9 mouse cellular contexts compared by ENCODE assay signal in genomic region chr2:181594946-181595696, GRCm38 (mm10). TPM values are rescaled to one million over a fixed set of nuclear protein-coding genes. Genes with fewer than 3 reads are reported as not detected.
DNase-seq lines count a peak whose midpoint lies in the region; ATAC-seq and TF ChIP-seq lines count a peak whose summit lies in the region.
"Had no signal": no experiment of that assay in that cellular context is flagged by ENCODE, and none has a peak within 500 bp of the region (broad histone marks: within the 10 kb centered on the region; RNA-seq: fewer than 3 reads in every experiment).

No protein-coding gene starts in this region.

- no peak for TF ChIP-seq EP300 in ES-Bruce4 (IDR thresholded peaks at IDR 0.05; ENCODE audit: insufficient read depth, low read depth, low read length)

- H3K9ac ChIP-seq in kidney, postnatal 0 days (ENCODE audit: low read depth, low read length), result no peak overlapping the region
- H3K9ac ChIP-seq in kidney, embryonic 14.5 days (ENCODE audit: low read depth, low read length), result no peak overlapping the region
- no peak overlapping the region for H3K9ac ChIP-seq in ES-Bruce4 (ENCODE audit: low read depth, poor library complexity, severe bottlenecking)
- H3K9ac ChIP-seq: limb, embryonic 13.5 days had no signal

- 64% methylated on average over 4 of the region's 4 CpGs for WGBS in kidney, postnatal 0 days
- 69% methylated on average over 4 of the region's 4 CpGs for WGBS in kidney, embryonic 14.5 days

- DNase-seq in kidney, postnatal 0 days (ENCODE audit: low spot score), result peak; percentile 68
- DNase-seq in B cell, adult 2 months, result peak; percentile 63 to 65
- DNase-seq in cerebellum, adult 9-11 months, result peak; percentile 77
- DNase-seq in lung, postnatal 25 days (ENCODE audit: low spot score), result peak; percentile 56

- ATAC-seq in kidney, postnatal 0 days (replicated peaks; ENCODE audit: low FRiP score, low read depth), result no peak
- no peak for ATAC-seq in kidney, embryonic 14.5 days (ENCODE audit: low FRiP score, low TSS enrichment)
- ATAC-seq in erythroid progenitor cell, adult 5-6 weeks (replicated peaks; ENCODE audit: low FRiP score, poor library complexity, severe bottlenecking), result no peak
- ATAC-seq in inflammation-experienced regulatory T-cells, adult 6 months, result no peak

- no peak overlapping the region for H3K4me2 ChIP-seq in kidney, postnatal 0 days (ENCODE audit: low read length)
- no peak overlapping the region for H3K4me2 ChIP-seq in kidney, embryonic 14.5 days (replicated peaks; ENCODE audit: low read depth, low read length)
- H3K4me2 ChIP-seq: limb, embryonic 13.5 days had no signal

- no peaks in the 10 kb centered on the region; the same call in 1 of the 2 replicates for H3K36me3 ChIP-seq in kidney, postnatal 0 days (ENCODE audit: insufficient read depth, low read length)
- peaks cover 7% of the 10 kb centered on the region for H3K36me3 ChIP-seq in kidney, embryonic 14.5 days (ENCODE audit: control insufficient read depth, insufficient read depth, low read length)
- H3K36me3 ChIP-seq in ES-Bruce4 (ENCODE audit: control insufficient read depth, insufficient read depth, low read length, poor library complexity, severe bottlenecking), result 0 out of 2 replicates have a peak, but pooled peaks cover 2% of the 10 kb centered on the region

- no peak for TF ChIP-seq POLR2A in ES-Bruce4 (IDR thresholded peaks at IDR 0.05; ENCODE audit: insufficient read depth, low read length)

- H3K4me3 ChIP-seq in kidney, postnatal 0 days (replicated peaks; ENCODE audit: low read depth, low read length), result no peak overlapping the region
- no peak overlapping the region for H3K4me3 ChIP-seq in kidney, embryonic 14.5 days (ENCODE audit: low read length)
- H3K4me3 ChIP-seq in ES-Bruce4 (ENCODE audit: low read depth, low read length), result no peak overlapping the region
- H3K4me3 ChIP-seq: limb, embryonic 13.5 days had no signal

- H3K4me1 ChIP-seq in kidney, postnatal 0 days (replicated peaks; ENCODE audit: insufficient read depth, low read length), result peaks cover 12% of the 10 kb centered on the region; the same call in 1 of the 2 replicates
- H3K4me1 ChIP-seq in kidney, embryonic 14.5 days (ENCODE audit: control insufficient read depth, insufficient read depth, low read length), result peaks cover 12% of the 10 kb centered on the region; the same call in 1 of the 2 replicates
- H3K4me1 ChIP-seq in ES-Bruce4 (ENCODE audit: control insufficient read depth, insufficient read depth, low read length), result no peaks in the 10 kb centered on the region

- no peak overlapping the region for H3K27ac ChIP-seq in kidney, postnatal 0 days
- no peak overlapping the region for H3K27ac ChIP-seq in kidney, embryonic 14.5 days (ENCODE audit: low read depth, low read length)
- no peak overlapping the region for H3K27ac ChIP-seq in ES-Bruce4 (ENCODE audit: insufficient read depth, low read length)
- H3K27ac ChIP-seq: limb, embryonic 13.5 days had no signal

- peak; percentile 72 for TF ChIP-seq CTCF in kidney, postnatal 0 days (IDR thresholded peaks at IDR 0.05; ENCODE audit: low read depth)
- peak; percentile 53 for TF ChIP-seq CTCF in ES-Bruce4 (IDR thresholded peaks at IDR 0.05; ENCODE audit: low read depth, low read length)

- no peaks in the 10 kb centered on the region for H3K27me3 ChIP-seq in kidney, postnatal 0 days (ENCODE audit: insufficient read depth, low read length)
- 0 out of 2 replicates have a peak, but pooled peaks cover 5% of the 10 kb centered on the region for H3K27me3 ChIP-seq in kidney, embryonic 14.5 days (ENCODE audit: control insufficient read depth, insufficient read depth, low read length)
- no peaks in the 10 kb centered on the region for H3K27me3 ChIP-seq in ES-Bruce4 (ENCODE audit: control insufficient read depth, insufficient read depth, low read length, poor library complexity, severe bottlenecking)

- no peaks in the 10 kb centered on the region for H3K9me3 ChIP-seq in kidney, postnatal 0 days (replicated peaks; ENCODE audit: low read length)
- no peaks in the 10 kb centered on the region for H3K9me3 ChIP-seq in kidney, embryonic 14.5 days (ENCODE audit: control insufficient read depth, low read length)
- H3K9me3 ChIP-seq in ES-Bruce4 (replicated peaks; ENCODE audit: control insufficient read depth, insufficient read depth, low read length, poor library complexity, severe bottlenecking), result no peaks in the 10 kb centered on the region
- H3K9me3 ChIP-seq: limb, embryonic 13.5 days had no signal

RNA-seq across cellular contexts. Expression of gene Zfp512b, which starts 2.5 kb away (rescaled TPM):
- polyA plus RNA-seq in kidney, postnatal 0 days (2015; fragmentation: Nextera tagmentation; extraction: Ambion mirVana), result 30.0 and 30.3 TPM in 2 replicates
- polyA plus RNA-seq in kidney, embryonic 14.5 days (2014; fragmentation: Nextera tagmentation; extraction: Ambion mirVana), result 28.5 and 50.6 TPM in 2 replicates
- polyA plus RNA-seq in ES-Bruce4 (2011; ENCODE audit: insufficient read depth, insufficient read length, low read depth, missing spikeins), result 14.6 and 14.7 TPM in 2 replicates
- 2.5 and 14.8 TPM in 2 replicates for total RNA-seq in erythroid progenitor cell, adult 5-6 weeks (2015; ENCODE audit: low replicate concordance)
- 0.39 and 4.2 TPM in 2 replicates for total RNA-seq in erythroid progenitor cell, adult 5-6 weeks (2017; ENCODE audit: low replicate concordance)
- 10 to 100 TPM; 11.6 to 43.1 (median 25.3) TPM for polyA plus RNA-seq in inflammation-experienced regulatory T-cells, adult 6 months (2017; shearing (Covaris generic))

RNA-seq across cellular contexts. Expression of gene Prpf6, which starts 3.5 kb away (rescaled TPM):
- polyA plus RNA-seq in kidney, postnatal 0 days (2015; fragmentation: Nextera tagmentation; extraction: Ambion mirVana), result 46.3 and 52.2 TPM in 2 replicates
- 64.5 and 64.8 TPM in 2 replicates for polyA plus RNA-seq in kidney, embryonic 14.5 days (2014; fragmentation: Nextera tagmentation; extraction: Ambion mirVana)
- 80.1 and 80.4 TPM in 2 replicates for polyA plus RNA-seq in ES-Bruce4 (2011; ENCODE audit: insufficient read depth, insufficient read length, low read depth, missing spikeins)
- total RNA-seq in erythroid progenitor cell, adult 5-6 weeks (2015; ENCODE audit: low replicate concordance), result 11.7 and 13.0 TPM in 2 replicates
- total RNA-seq in erythroid progenitor cell, adult 5-6 weeks (2017; ENCODE audit: low replicate concordance), result 28.1 and 33.1 TPM in 2 replicates
- 10 to 100 TPM; 57.4 to 96.0 (median 81.2) TPM for polyA plus RNA-seq in inflammation-experienced regulatory T-cells, adult 6 months (2017; shearing (Covaris generic))

RNA-seq across cellular contexts. Expression of gene Samd10, which starts 3.9 kb away (rescaled TPM):
- 26.9 and 27.4 TPM in 2 replicates for polyA plus RNA-seq in kidney, postnatal 0 days (2015; fragmentation: Nextera tagmentation; extraction: Ambion mirVana)
- 24.5 and 29.2 TPM in 2 replicates for polyA plus RNA-seq in kidney, embryonic 14.5 days (2014; fragmentation: Nextera tagmentation; extraction: Ambion mirVana)
- polyA plus RNA-seq in ES-Bruce4 (2011; ENCODE audit: insufficient read depth, insufficient read length, low read depth, missing spikeins), result 12.5 and 14.7 TPM in 2 replicates
- 4.0 TPM in 1 of 2 replicates, not detected in the other for total RNA-seq in erythroid progenitor cell, adult 5-6 weeks (2015; ENCODE audit: low replicate concordance)
- 0.08 and 0.77 TPM in 2 replicates for total RNA-seq in erythroid progenitor cell, adult 5-6 weeks (2017; ENCODE audit: low replicate concordance)
- 10 to 100 TPM in 2 of 3 experiments, 1 to 10 TPM in 1; 9.4 to 14.3 (median 10.4) TPM for polyA plus RNA-seq in inflammation-experienced regulatory T-cells, adult 6 months (2017; shearing (Covaris generic))

RNA-seq across cellular contexts. Expression of gene Uckl1, which starts 10.4 kb away (rescaled TPM):
- polyA plus RNA-seq in kidney, postnatal 0 days (2015; fragmentation: Nextera tagmentation; extraction: Ambion mirVana), result 45.6 and 46.5 TPM in 2 replicates
- polyA plus RNA-seq in kidney, embryonic 14.5 days (2014; fragmentation: Nextera tagmentation; extraction: Ambion mirVana), result 45.3 and 49.4 TPM in 2 replicates
- 37.1 and 37.5 TPM in 2 replicates for polyA plus RNA-seq in ES-Bruce4 (2011; ENCODE audit: insufficient read depth, insufficient read length, low read depth, missing spikeins)
- total RNA-seq in erythroid progenitor cell, adult 5-6 weeks (2015; ENCODE audit: low replicate concordance), result 26.4 and 37.1 TPM in 2 replicates
- total RNA-seq in erythroid progenitor cell, adult 5-6 weeks (2017; ENCODE audit: low replicate concordance), result 15.2 and 30.2 TPM in 2 replicates
- 100 to 1,000 TPM; 108 to 199 (median 172) TPM for polyA plus RNA-seq in inflammation-experienced regulatory T-cells, adult 6 months (2017; shearing (Covaris generic))
